Mouse (Mus musculus) adrenal gland, adult 8-10 months (tissue): ENCODE results near the gene Gps2. TPM values are rescaled to one million over a fixed set of nuclear protein-coding genes. Genes with fewer than 3 reads are reported as not detected.

Experiments
- DNase-seq: peaks from one replicate; pipeline ENCODE4 v3.0.0; 2022
- microRNA-seq, 2 experiments: library from miRNA; unstranded; fragments of <30 nt; microRNA quantifications; one replicate each; pipeline ENCODE4 v1.2.0; 2022
- total RNA-seq, 4 experiments: library from RNA; stranded (reverse); gene quantifications; 2 replicates each; pipeline ENCODE4 v1.2.4; 2022

Gps2 gene
- total RNA-seq, 4 experiments from 2014 or later: 44.0 to 72.7 (median 52.0) TPM

DNA sequence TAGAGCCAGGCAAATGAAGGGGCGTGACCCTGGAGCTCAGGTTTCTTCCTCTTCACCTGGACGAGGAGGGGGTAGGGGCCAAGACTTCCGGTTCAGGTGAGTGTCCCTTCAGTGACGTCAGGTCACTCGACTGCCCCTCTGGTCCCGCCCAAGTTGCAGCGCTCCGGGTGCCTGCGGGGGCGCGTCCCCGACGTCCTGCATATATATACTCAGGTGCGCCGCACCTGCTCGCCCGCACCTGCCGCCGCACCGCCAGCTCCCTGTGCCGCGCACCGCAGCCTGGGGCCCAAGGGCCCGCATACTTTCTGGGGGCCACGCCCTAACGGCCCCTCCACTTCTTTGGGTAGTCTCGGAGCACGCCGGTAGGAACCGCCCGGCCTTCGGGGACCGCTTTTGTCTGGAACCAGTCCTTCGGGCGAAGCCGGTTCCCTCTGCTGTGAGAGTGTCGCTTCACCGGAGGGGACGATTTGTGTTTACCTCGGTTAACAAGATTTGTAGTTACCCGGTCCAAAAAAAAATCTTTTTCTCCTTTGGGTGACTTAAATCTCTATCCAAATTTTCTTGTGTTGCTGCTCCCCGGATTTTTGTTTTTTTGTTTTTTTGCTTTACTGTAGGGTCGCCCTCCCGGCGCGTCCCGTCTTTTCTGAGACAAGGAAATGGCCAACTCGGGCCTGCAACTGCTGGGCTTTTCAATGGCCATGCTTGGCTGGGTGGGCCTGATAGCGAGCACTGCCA lies 51.8 kb downstream of the Gps2 start:
- no peak for DNase-seq

Small RNA genes lying within 50 kb of the gene (microRNA-seq; reads per million reads assigned to microRNA genes)
- 0 reads per million in 2 experiments for gene Mir6924

Other genes starting within 250 kb of the Gps2 start
- 10 to 100 TPM; 17.9 to 43.8 (median 30.0) TPM for gene Cd68, start 247.7 kb upstream of the Gps2 start, total RNA-seq
- gene Eif4a1, start 241.5 kb upstream of the Gps2 start, total RNA-seq: 100 to 1,000 TPM; 500 to 614 (median 555) TPM
- gene Senp3, start 231.8 kb upstream of the Gps2 start, total RNA-seq: 10 to 100 TPM; 72.5 to 92.1 (median 85.0) TPM
- gene Tnfsf13, start 228.1 kb upstream of the Gps2 start, total RNA-seq: 1 to 10 TPM; 2.5 to 7.3 (median 4.5) TPM
- 10 to 100 TPM; 24.1 to 47.6 (median 36.3) TPM for gene Tnfsf12, start 218.0 kb upstream of the Gps2 start, total RNA-seq
- 1 to 10 TPM; 3.4 to 8.4 (median 7.9) TPM for gene Tnfsfm13, start 217.8 kb upstream of the Gps2 start, total RNA-seq
- gene Polr2a, start 155.3 kb upstream of the Gps2 start, total RNA-seq: 100 to 1,000 TPM in 2 of 4 experiments, 10 to 100 TPM in 2; 85.2 to 125 (median 101) TPM
- gene Slc35g3, start 151.9 kb upstream of the Gps2 start, total RNA-seq: not detected
- 100 to 1,000 TPM in 2 of 4 experiments, 10 to 100 TPM in 2; 73.0 to 121 (median 97.6) TPM for gene Zbtb4, start 148.0 kb upstream of the Gps2 start, total RNA-seq
- gene Chrnb1, start 117.9 kb upstream of the Gps2 start, total RNA-seq: 1 to 10 TPM; 1.5 to 8.1 (median 5.0) TPM
- 10 to 100 TPM in 2 of 4 experiments, 1 to 10 TPM in 2; 2.5 to 32.7 (median 16.9) TPM for gene Fgf11, start 112.0 kb upstream of the Gps2 start, total RNA-seq
- 1 to 10 TPM in 1 of 4 experiments, under 1 TPM in 3; 0.45 to 1.1 (median 0.72) TPM for gene Tmem102, start 108.3 kb upstream of the Gps2 start, total RNA-seq
- gene Gm39566, start 98.6 kb upstream of the Gps2 start, total RNA-seq: not detected
- gene Spem2, start 95.4 kb upstream of the Gps2 start, total RNA-seq: not detected
- under 1 TPM in 1 of 4 experiments, not detected in 3; 0.38 TPM for gene Spem1, start 91.7 kb upstream of the Gps2 start, total RNA-seq
- gene Nlgn2, start 76.1 kb upstream of the Gps2 start, total RNA-seq: 10 to 100 TPM; 22.2 to 48.7 (median 35.8) TPM
- 100 to 1,000 TPM; 122 to 164 (median 149) TPM for gene Tmem256, start 75.4 kb upstream of the Gps2 start, total RNA-seq
- 10 to 100 TPM; 40.2 to 69.1 (median 62.1) TPM for gene Plscr3, start 67.5 kb upstream of the Gps2 start, total RNA-seq
- under 1 TPM in 2 of 4 experiments, not detected in 2; 0.11 to 0.20 TPM for gene Tnk1, start 55.2 kb upstream of the Gps2 start, total RNA-seq
- gene Tmem95, start 35.9 kb upstream of the Gps2 start, total RNA-seq: not detected
- 1 to 10 TPM; 4.3 to 6.2 (median 5.5) TPM for gene Kctd11, start 32.5 kb upstream of the Gps2 start, total RNA-seq
- 1 to 10 TPM in 2 of 4 experiments, under 1 TPM in 2; 0.31 to 1.9 (median 0.86) TPM for gene Acap1, start 18.3 kb upstream of the Gps2 start, total RNA-seq
- 1 to 10 TPM in 1 of 4 experiments, under 1 TPM in 3; 0.23 to 2.4 (median 0.71) TPM for gene 2810408A11Rik, start 12.9 kb upstream of the Gps2 start, total RNA-seq
- 10 to 100 TPM; 36.4 to 71.4 (median 51.5) TPM for gene Neurl4, start 12.8 kb upstream of the Gps2 start, total RNA-seq
- 100 to 1,000 TPM; 468 to 561 (median 519) TPM for gene Eif5a, start 8.1 kb downstream of the Gps2 start, total RNA-seq
- gene Ybx2, start 21.9 kb downstream of the Gps2 start, total RNA-seq: 10 to 100 TPM in 3 of 4 experiments, 1 to 10 TPM in 1; 6.3 to 13.9 (median 11.8) TPM
- 10 to 100 TPM; 36.5 to 90.1 (median 50.0) TPM for gene Slc2a4, start 34.3 kb downstream of the Gps2 start, total RNA-seq
- under 1 TPM in 1 of 4 experiments, not detected in 3; 0.55 TPM for gene Cldn7, start 50.9 kb downstream of the Gps2 start, total RNA-seq
- gene Ctdnep1, start 67.3 kb downstream of the Gps2 start, total RNA-seq: 100 to 1,000 TPM; 109 to 125 (median 120) TPM
- gene Elp5, start 68.6 kb downstream of the Gps2 start, total RNA-seq: 10 to 100 TPM; 56.9 to 87.4 (median 73.6) TPM
- 100 to 1,000 TPM; 369 to 430 (median 397) TPM for gene Gabarap, start 77.3 kb downstream of the Gps2 start, total RNA-seq
- gene Phf23, start 81.9 kb downstream of the Gps2 start, total RNA-seq: 10 to 100 TPM; 55.7 to 61.0 (median 58.4) TPM
- gene Dvl2, start 86.7 kb downstream of the Gps2 start, total RNA-seq: 10 to 100 TPM; 13.4 to 27.1 (median 20.5) TPM
- gene Acadvl, start 101.5 kb downstream of the Gps2 start, total RNA-seq: 100 to 1,000 TPM; 323 to 415 (median 392) TPM
- 10 to 100 TPM; 25.7 to 65.4 (median 45.9) TPM for gene Dlg4, start 103.1 kb downstream of the Gps2 start, total RNA-seq
- under 1 TPM in 3 of 4 experiments, not detected in 1; 0.31 to 0.75 (median 0.38) TPM for gene Asgr1, start 140.2 kb downstream of the Gps2 start, total RNA-seq
- 1 to 10 TPM in 2 of 4 experiments, under 1 TPM in 2; 0.62 to 2.9 (median 1.1) TPM for gene Asgr2, start 178.8 kb downstream of the Gps2 start, total RNA-seq
- gene Mgl2, start 216.4 kb downstream of the Gps2 start, total RNA-seq: 1 to 10 TPM; 3.1 to 6.9 (median 4.2) TPM
- gene Clec10a, start 242.3 kb downstream of the Gps2 start, total RNA-seq: 1 to 10 TPM; 3.3 to 7.3 (median 5.4) TPM